Comparison of ENCODE assay signal across 18 mouse cellular contexts in genomic region chr10:121964114-121964513, GRCm38 (mm10).
DNase-seq lines count a peak whose midpoint lies in the region; ATAC-seq lines count a peak whose summit lies in the region.
"Had no signal": no experiment of that assay in that cellular context is flagged by ENCODE, and none has a peak within 500 bp of the region (broad histone marks: within the 10 kb centered on the region; RNA-seq: fewer than 3 reads in every experiment).

No protein-coding gene starts in this region.

- H3K27me3 ChIP-seq in embryonic facial prominence, embryonic 14.5 days (replicated peaks; ENCODE audit: control insufficient read depth, insufficient read depth, low read length): no peaks in the 10 kb centered on the region
- H3K27me3 ChIP-seq in embryonic facial prominence, embryonic 10.5 days (replicated peaks; ENCODE audit: low read depth, poor library complexity, severe bottlenecking): no peaks in the 10 kb centered on the region
- H3K27me3 ChIP-seq: forebrain, embryonic 12.5 days; lung, embryonic 15.5 days had no signal

- H3K36me3 ChIP-seq in embryonic facial prominence, embryonic 14.5 days (ENCODE audit: control insufficient read depth, insufficient read depth, low read length): no peaks in the 10 kb centered on the region
- no peaks in the 10 kb centered on the region for H3K36me3 ChIP-seq in embryonic facial prominence, embryonic 10.5 days (replicated peaks)
- H3K36me3 ChIP-seq: forebrain, embryonic 12.5 days; lung, embryonic 15.5 days had no signal

- peak; percentile 66 for DNase-seq in embryonic facial prominence, embryonic 14.5 days (ENCODE audit: low spot score)
- DNase-seq in embryonic facial prominence, embryonic 10.5 days (ENCODE audit: low spot score): no peak
- peak; percentile 12 for DNase-seq in layer of hippocampus, adult 11-12 months (ENCODE audit: low spot score)
- no peak for DNase-seq in layer of hippocampus, postnatal 25 days (ENCODE audit: extremely low spot score in 1 of 2, low spot score in 1 of 2)
- peak; percentile 9 for DNase-seq in right cerebral cortex, adult 18-20 months
- DNase-seq in right cerebral cortex, adult 2 months (ENCODE audit: low spot score in 2 of 2): no peak
- DNase-seq in spleen, adult 18-20 months: no peak
- DNase-seq: adrenal gland, postnatal 25 days; B cell, adult 2 months; gastrocnemius, postnatal 10 days; heart, adult 18-20 months; kidney, postnatal 36 days; thymus, adult 2 months had no signal

- peaks cover 18% of the 10 kb centered on the region for H3K4me1 ChIP-seq in embryonic facial prominence, embryonic 14.5 days (ENCODE audit: control insufficient read depth, insufficient read depth, low read length)
- H3K4me1 ChIP-seq in embryonic facial prominence, embryonic 10.5 days: peaks cover 42% of the 10 kb centered on the region

- H3K4me3 ChIP-seq in embryonic facial prominence, embryonic 14.5 days (ENCODE audit: low read depth, low read length): no peak overlapping the region
- no peak overlapping the region for H3K4me3 ChIP-seq in embryonic facial prominence, embryonic 10.5 days
- H3K4me3 ChIP-seq: forebrain, embryonic 12.5 days; lung, embryonic 15.5 days had no signal

- no peak overlapping the region for H3K4me2 ChIP-seq in embryonic facial prominence, embryonic 14.5 days (ENCODE audit: low read depth, low read length)
- H3K4me2 ChIP-seq: forebrain, embryonic 12.5 days; lung, embryonic 15.5 days; midbrain, embryonic 11.5 days had no signal

- no peaks in the 10 kb centered on the region for H3K9me3 ChIP-seq in embryonic facial prominence, embryonic 14.5 days (ENCODE audit: control insufficient read depth, low read length)
- H3K9me3 ChIP-seq in embryonic facial prominence, embryonic 10.5 days: no peaks in the 10 kb centered on the region
- H3K9me3 ChIP-seq: forebrain, embryonic 12.5 days; lung, embryonic 15.5 days had no signal

- ATAC-seq in embryonic facial prominence, embryonic 14.5 days (ENCODE audit: low read depth): no peak
- ATAC-seq: inflammation-experienced regulatory T-cells, adult 6 months had no signal

- H3K27ac ChIP-seq in embryonic facial prominence, embryonic 14.5 days (replicated peaks; ENCODE audit: low read depth, low read length): no peak overlapping the region
- H3K27ac ChIP-seq in embryonic facial prominence, embryonic 10.5 days (replicated peaks): no peak overlapping the region
- H3K27ac ChIP-seq: forebrain, embryonic 12.5 days; liver, embryonic 14.5 days; lung, embryonic 15.5 days had no signal

- 60% methylated on average over 10 of the region's 10 CpGs for WGBS in embryonic facial prominence, embryonic 14.5 days
- 79% methylated on average over 10 of the region's 10 CpGs for WGBS in embryonic facial prominence, embryonic 10.5 days

- no peak overlapping the region for H3K9ac ChIP-seq in embryonic facial prominence, embryonic 14.5 days (ENCODE audit: low read depth, low read length)
- H3K9ac ChIP-seq: forebrain, embryonic 12.5 days; liver, embryonic 14.5 days; lung, embryonic 15.5 days had no signal

Comparison
In these comparisons a context has a peak if more than half of its experiments do, and no peak if none do; other contexts are left out.
1. DNase-seq: peak in embryonic facial prominence, embryonic 14.5 days (single experiment), layer of hippocampus, adult 11-12 months (single experiment) and right cerebral cortex, adult 18-20 months (single experiment); none in embryonic facial prominence, embryonic 10.5 days (single experiment), layer of hippocampus, postnatal 25 days (0 of 2), right cerebral cortex, adult 2 months (0 of 2) and spleen, adult 18-20 months (0 of 2).